Mouse (Mus musculus) heart, embryonic 12.5 days (tissue): ENCODE measurements at regions not wholly inside any gene's neighbourhood (a gene's known extent, or its start where the extent isn't known, plus 50 kb on each side); places are given as distances from the start of the nearest gene placed in this dataset. TPM values are rescaled to one million over a fixed set of nuclear protein-coding genes. Genes with fewer than 3 reads are reported as not detected.

Source experiments
- ATAC-seq: fragments of 200-750 bp; cut with Nextera tagmentation; 2 replicates; pipeline ENCODE4 v1.8.0; 2017; ENCODE audit warnings: moderate TSS enrichment, moderate library complexity; ENCODE audit not compliant: insufficient number of reproducible peaks, low FRiP score
- H3K27ac ChIP-seq: fragments of 300-500 bp; sonication (generic); 2 replicates; pipeline ENCODE4 v1.5.1; 2016; ENCODE audit warnings: mild to moderate bottlenecking, moderate library complexity; ENCODE audit not compliant: poor library complexity, severe bottlenecking
- H3K27me3 ChIP-seq: fragments of 300-500 bp; sonication (generic); replicated peaks from 2 replicates; pipeline ENCODE4 v1.6.1; 2016; ENCODE audit warnings: mild to moderate bottlenecking, moderate library complexity
- H3K36me3 ChIP-seq: fragments of 300-500 bp; sonication (generic); 2 replicates; pipeline ENCODE4 v1.6.1; 2016; ENCODE audit warnings: mild to moderate bottlenecking, moderate library complexity
- H3K4me1 ChIP-seq: fragments of 300-500 bp; sonication (generic); replicated peaks from 2 replicates; pipeline ENCODE4 v1.6.1; 2016; ENCODE audit warnings: mild to moderate bottlenecking
- H3K4me2 ChIP-seq: fragments of 300-500 bp; sonication (generic); 2 replicates; pipeline ENCODE4 v1.6.1; 2016; ENCODE audit warnings: mild to moderate bottlenecking, moderate library complexity
- H3K4me3 ChIP-seq: fragments of 300-500 bp; sonication (generic); 2 replicates; pipeline ENCODE4 v1.5.1; 2016; ENCODE audit warnings: mild to moderate bottlenecking
- H3K9ac ChIP-seq: fragments of 300-500 bp; sonication (generic); 2 replicates; pipeline ENCODE4 v1.6.1; 2016; ENCODE audit warnings: mild to moderate bottlenecking, moderate library complexity
- H3K9me3 ChIP-seq: fragments of 300-500 bp; sonication (generic); replicated peaks from 2 replicates; pipeline ENCODE4 v1.6.1; 2016; ENCODE audit warnings: mild to moderate bottlenecking, moderate library complexity
- WGBS: fragments of 180-500 bp; shearing (Covaris S2); methylation state at CpG from one replicate; pipeline ENCODE4 v1.1.7; 2016; 5-methylcytosine and 5-hydroxymethylcytosine counted together
- microRNA-seq: library from miRNA; unstranded; fragments of <30 nt; microRNA quantifications from one replicate; pipeline ENCODE4, GENCODE M21; 2017

DNA sequence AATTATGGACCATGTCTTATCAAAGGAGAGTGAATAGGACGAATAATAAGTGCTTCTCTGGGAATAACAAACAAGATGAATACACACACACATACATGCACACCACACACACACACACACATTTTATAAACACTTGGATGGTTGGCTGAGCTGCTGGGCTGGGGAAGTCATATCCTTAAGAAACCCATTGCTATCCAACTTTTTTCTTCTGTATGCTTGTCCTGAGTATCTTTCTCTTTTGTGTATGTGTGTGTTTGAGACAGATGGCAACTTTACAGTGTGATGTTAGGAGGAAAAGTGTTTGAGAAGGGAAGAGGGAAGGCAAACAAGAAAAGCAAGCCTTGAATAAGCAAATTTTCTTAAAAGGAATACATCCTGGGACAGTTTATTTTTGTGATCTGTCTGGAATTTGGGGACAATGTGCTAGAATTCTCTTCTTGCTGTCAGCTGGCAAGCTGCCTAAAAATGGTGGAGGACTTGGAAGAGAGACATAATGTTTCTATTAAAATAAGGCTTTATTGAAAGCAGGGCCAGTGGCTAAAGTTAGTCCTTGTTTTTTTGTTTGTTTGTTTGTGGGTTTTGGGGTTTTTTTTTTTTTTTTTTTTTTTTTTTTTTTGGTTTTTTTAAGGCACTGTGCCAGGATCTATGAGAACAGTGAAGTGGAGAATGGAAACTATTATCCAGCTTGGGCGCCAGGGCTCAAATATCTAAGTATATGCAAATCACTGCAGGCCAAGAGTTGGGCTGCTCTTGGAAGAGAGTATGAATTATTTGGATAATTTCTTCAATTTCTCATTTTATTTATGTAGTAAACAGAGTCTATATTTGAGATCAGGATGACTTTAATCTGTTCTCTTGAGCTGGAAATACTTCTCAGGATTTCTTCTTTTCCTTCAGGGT, 766.2 kb downstream of the Bcl11a start:
- Histone ChIP-seq H3K4me2 (no peak overlapping the region), H3K27me3 (no peaks in the 10 kb centered on the region), H3K27ac (no peak overlapping the region), H3K9ac (no peak overlapping the region), H3K9me3 (no peaks in the 10 kb centered on the region), H3K4me1 (no peaks in the 10 kb centered on the region), H3K36me3 (no peaks in the 10 kb centered on the region), H3K4me3 (no peak overlapping the region)
- ATAC-seq: no peak
- 70% methylated on average over 2 of the region's 2 CpGs for WGBS

GRCm38 (mm10) chr11:24856991-24857390, 779.1 kb downstream of the Bcl11a start:
- no peak for ATAC-seq
- Histone ChIP-seq H3K27ac (no peak overlapping the region), H3K4me3 (no peak overlapping the region), H3K9ac (no peak overlapping the region), H3K36me3 (no peaks in the 10 kb centered on the region), H3K27me3 (no peaks in the 10 kb centered on the region), H3K4me1 (no peaks in the 10 kb centered on the region), H3K4me2 (no peak overlapping the region), H3K9me3 (no peaks in the 10 kb centered on the region)
- 72% methylated on average over 6 of the region's 6 CpGs for WGBS

DNA sequence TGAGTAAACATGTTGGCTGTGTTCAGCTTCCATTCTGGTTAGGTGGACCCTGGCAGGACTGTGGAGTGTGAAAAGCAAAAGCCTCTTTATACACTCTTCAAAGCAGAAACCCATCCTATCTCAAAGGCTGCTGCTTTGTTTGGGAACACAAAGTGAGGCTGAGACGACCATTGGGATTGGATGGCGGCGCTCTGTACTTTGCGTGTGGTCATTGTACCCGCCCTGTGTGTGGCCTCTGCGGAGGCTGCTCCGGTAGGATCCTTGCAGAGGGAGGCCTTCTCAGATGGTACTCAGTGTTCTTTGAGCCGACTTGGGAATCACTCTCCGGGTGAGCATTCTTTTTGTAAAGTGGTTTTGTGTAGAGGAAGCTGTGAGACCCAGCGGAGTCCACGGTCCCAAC, 786.8 kb downstream of the Bcl11a start:
- Histone ChIP-seq H3K4me1 (no peaks in the 10 kb centered on the region), H3K9ac (no peak overlapping the region), H3K4me3 (no peak overlapping the region), H3K27ac (no peak overlapping the region), H3K36me3 (no peaks in the 10 kb centered on the region), H3K9me3 (no peaks in the 10 kb centered on the region), H3K4me2 (no peak overlapping the region), H3K27me3 (no peaks in the 10 kb centered on the region)
- WGBS: 77% methylated on average over 11 of the region's 11 CpGs
- no peak for ATAC-seq

GRCm38 (mm10) chr11:24865067-24865796, 787.4 kb downstream of the Bcl11a start:
- no peak for ATAC-seq
- no peaks in the 10 kb centered on the region for H3K36me3 ChIP-seq
- H3K4me1 ChIP-seq: no peaks in the 10 kb centered on the region
- no peaks in the 10 kb centered on the region for H3K9me3 ChIP-seq
- H3K4me2 ChIP-seq: no peak overlapping the region
- H3K27ac ChIP-seq: no peak overlapping the region
- no peak overlapping the region for H3K4me3 ChIP-seq
- no peak overlapping the region for H3K9ac ChIP-seq
- WGBS: 45% methylated on average over 3 of the region's 3 CpGs
- no peaks in the 10 kb centered on the region for H3K27me3 ChIP-seq

Small RNA genes in the stretch of these regions (microRNA-seq; reads per million reads assigned to microRNA genes)
- not detected for gene Gm25507
